Mouse (Mus musculus) spleen, adult 2 months (tissue): Measurements from ENCODE around the gene Ganc.

ENCODE experiments used
- CTCF ChIP-seq: fragments of 200-500 bp; IDR thresholded peaks from 2 replicates; pipeline ENCODE4 v1.5.1; 2011; ENCODE audit warnings: mild to moderate bottlenecking, inconsistent platforms; ENCODE audit not compliant: insufficient read depth, insufficient read length, insufficient replicate concordance; ENCODE audit errors: extremely low read depth
- POLR2A ChIP-seq: fragments of 200-500 bp; IDR thresholded peaks from 2 replicates; pipeline ENCODE4 v1.6.1; 2011; ENCODE audit warnings: low read depth, low read length, inconsistent platforms

- no peak for TF ChIP-seq POLR2A
- no peak for TF ChIP-seq CTCF
These were observed 20.7 kb downstream of the Ganc start for GRCm38 (mm10) chr2:120424386-120424785.
